Mouse (Mus musculus): ENCODE results near the gene Astl. TPM values are rescaled to one million over a fixed set of nuclear protein-coding genes. Genes with fewer than 3 reads are reported as not detected.

The Astl gene
- polyA plus RNA-seq, 1 experiment from 2014 or later = not detected

GRCm38 (mm10) chr2:127376423-127377051 lies 38.1 kb downstream of the Astl start:
- Histone ChIP-seq H3K27ac (replicated peaks in 1 of 2; ENCODE audit: control insufficient read depth in 1 of 2, insufficient read depth in 1 of 2, low read depth in 2 of 2, low read length in 2 of 2) (no peak overlapping the region), H3K9me3 (ENCODE audit: control insufficient read depth, low read length) (no peaks in the 10 kb centered on the region), H3K4me2 (ENCODE audit: low read length) (no peak overlapping the region), H3K36me3 (ENCODE audit: control insufficient read depth, insufficient read depth, low read length) (no peaks in the 10 kb centered on the region), H3K27me3 (ENCODE audit: control insufficient read depth, insufficient read depth, low read length) (no peaks in the 10 kb centered on the region), H3K4me3 (ENCODE audit: control insufficient read depth in 1 of 2, insufficient read depth in 1 of 2, low read depth in 1 of 2, low read length in 2 of 2) (no peak overlapping the region), H3K9ac (ENCODE audit: low read length) (no peak overlapping the region), H3K4me1 (ENCODE audit: control insufficient read depth in 2 of 2, insufficient read depth in 2 of 2, low read length in 2 of 2) (peaks cover 28 to 30% of the 10 kb centered on the region in 2 experiments)
- 75% methylated on average over 6 of the region's 6 CpGs for WGBS
- no peak for ATAC-seq (ENCODE audit: insufficient number of reproducible peaks, insufficient read depth, low FRiP score, low read depth)

GRCm38 (mm10) chr2:127377942-127378610 lies 39.6 kb downstream of the Astl start:
- no peaks in the 10 kb centered on the region for H3K36me3 ChIP-seq (ENCODE audit: control insufficient read depth, insufficient read depth, low read length)
- WGBS = 68% methylated on average over 7 of the region's 7 CpGs
- H3K9me3 ChIP-seq (ENCODE audit: control insufficient read depth, low read length) = no peaks in the 10 kb centered on the region
- no peak overlapping the region for H3K27ac ChIP-seq (replicated peaks in 1 of 2; ENCODE audit: control insufficient read depth in 1 of 2, insufficient read depth in 1 of 2, low read depth in 2 of 2, low read length in 2 of 2)
- no peaks in the 10 kb centered on the region for H3K27me3 ChIP-seq (ENCODE audit: control insufficient read depth, insufficient read depth, low read length)
- H3K4me2 ChIP-seq (ENCODE audit: low read length) = no peak overlapping the region
- no peak overlapping the region for H3K9ac ChIP-seq (ENCODE audit: low read length)
- peaks cover 22 to 23% of the 10 kb centered on the region in 2 experiments for H3K4me1 ChIP-seq (ENCODE audit: control insufficient read depth in 2 of 2, insufficient read depth in 2 of 2, low read length in 2 of 2)
- no peak overlapping the region for H3K4me3 ChIP-seq (ENCODE audit: control insufficient read depth in 1 of 2, insufficient read depth in 1 of 2, low read depth in 1 of 2, low read length in 2 of 2)
- ATAC-seq (ENCODE audit: insufficient number of reproducible peaks, insufficient read depth, low FRiP score, low read depth) = no peak

GRCm38 (mm10) chr2:127378611-127378990 lies 40.2 kb downstream of the Astl start:
- Histone ChIP-seq H3K27ac (replicated peaks in 1 of 2; ENCODE audit: control insufficient read depth in 1 of 2, insufficient read depth in 1 of 2, low read depth in 2 of 2, low read length in 2 of 2) (no peak overlapping the region), H3K4me1 (ENCODE audit: control insufficient read depth in 2 of 2, insufficient read depth in 2 of 2, low read length in 2 of 2) (peaks cover 22 to 23% of the 10 kb centered on the region in 2 experiments), H3K4me2 (ENCODE audit: low read length) (no peak overlapping the region), H3K27me3 (ENCODE audit: control insufficient read depth, insufficient read depth, low read length) (no peaks in the 10 kb centered on the region), H3K4me3 (ENCODE audit: control insufficient read depth in 1 of 2, insufficient read depth in 1 of 2, low read depth in 1 of 2, low read length in 2 of 2) (no peak overlapping the region), H3K9me3 (ENCODE audit: control insufficient read depth, low read length) (no peaks in the 10 kb centered on the region), H3K9ac (ENCODE audit: low read length) (no peak overlapping the region), H3K36me3 (ENCODE audit: control insufficient read depth, insufficient read depth, low read length) (no peaks in the 10 kb centered on the region)
- ATAC-seq (ENCODE audit: insufficient number of reproducible peaks, insufficient read depth, low FRiP score, low read depth) = no peak
- 70% methylated on average over 7 of the region's 7 CpGs for WGBS

GRCm38 (mm10) chr2:127379250-127379649 lies 40.8 kb downstream of the Astl start:
- no peak overlapping the region for H3K4me3 ChIP-seq (ENCODE audit: control insufficient read depth in 1 of 2, insufficient read depth in 1 of 2, low read depth in 1 of 2, low read length in 2 of 2)
- H3K36me3 ChIP-seq (ENCODE audit: control insufficient read depth, insufficient read depth, low read length) = no peaks in the 10 kb centered on the region
- no peaks in the 10 kb centered on the region for H3K27me3 ChIP-seq (ENCODE audit: control insufficient read depth, insufficient read depth, low read length)
- no peaks in the 10 kb centered on the region for H3K9me3 ChIP-seq (ENCODE audit: control insufficient read depth, low read length)
- H3K4me2 ChIP-seq (ENCODE audit: low read length) = no peak overlapping the region
- H3K4me1 ChIP-seq (ENCODE audit: control insufficient read depth in 2 of 2, insufficient read depth in 2 of 2, low read length in 2 of 2) = peaks cover 20 to 23% of the 10 kb centered on the region in 2 experiments
- H3K9ac ChIP-seq (ENCODE audit: low read length) = no peak overlapping the region; the same call in 1 of the 2 replicates
- WGBS = 34% methylated on average over 3 of the region's 3 CpGs
- ATAC-seq (ENCODE audit: insufficient number of reproducible peaks, insufficient read depth, low FRiP score, low read depth) = no peak
- H3K27ac ChIP-seq (replicated peaks in 1 of 2; ENCODE audit: control insufficient read depth in 1 of 2, insufficient read depth in 1 of 2, low read depth in 2 of 2, low read length in 2 of 2) = no peak overlapping the region

GRCm38 (mm10) chr2:127383881-127384280 lies 45.4 kb downstream of the Astl start:
- no peaks in the 10 kb centered on the region for H3K27me3 ChIP-seq (ENCODE audit: control insufficient read depth, insufficient read depth, low read length)
- ATAC-seq (ENCODE audit: insufficient number of reproducible peaks, insufficient read depth, low FRiP score, low read depth) = no peak
- peaks cover 3 to 6% of the 10 kb centered on the region in 2 experiments; a peak in 1 of 4 replicates for H3K4me1 ChIP-seq (ENCODE audit: control insufficient read depth in 2 of 2, insufficient read depth in 2 of 2, low read length in 2 of 2)
- no peaks in the 10 kb centered on the region for H3K36me3 ChIP-seq (ENCODE audit: control insufficient read depth, insufficient read depth, low read length)
- H3K27ac ChIP-seq (replicated peaks in 1 of 2; ENCODE audit: control insufficient read depth in 1 of 2, insufficient read depth in 1 of 2, low read depth in 2 of 2, low read length in 2 of 2) = no peak overlapping the region
- whole genome bisulfite sequencing = 67% methylated on average over 7 of the region's 7 CpGs
- H3K4me2 ChIP-seq (ENCODE audit: low read length) = no peak overlapping the region
- no peak overlapping the region for H3K4me3 ChIP-seq (ENCODE audit: control insufficient read depth in 1 of 2, insufficient read depth in 1 of 2, low read depth in 1 of 2, low read length in 2 of 2)
- no peaks in the 10 kb centered on the region for H3K9me3 ChIP-seq (ENCODE audit: control insufficient read depth, low read length)
- H3K9ac ChIP-seq (ENCODE audit: low read length) = no peak overlapping the region

- Histone ChIP-seq H3K4me2 (ENCODE audit: low read length) (no peak overlapping the region), H3K36me3 (ENCODE audit: control insufficient read depth, insufficient read depth, low read length) (no peaks in the 10 kb centered on the region), H3K9ac (ENCODE audit: low read length) (no peak overlapping the region), H3K4me1 (ENCODE audit: control insufficient read depth in 2 of 2, insufficient read depth in 2 of 2, low read length in 2 of 2) (0 out of 4 replicates have a peak, but pooled peaks cover 0 to 2% of the 10 kb centered on the region in 2 experiments), H3K27me3 (ENCODE audit: control insufficient read depth, insufficient read depth, low read length) (no peaks in the 10 kb centered on the region), H3K4me3 (ENCODE audit: control insufficient read depth in 1 of 2, insufficient read depth in 1 of 2, low read depth in 1 of 2, low read length in 2 of 2) (no peak overlapping the region), H3K9me3 (ENCODE audit: control insufficient read depth, low read length) (no peaks in the 10 kb centered on the region), H3K27ac (replicated peaks in 1 of 2; ENCODE audit: control insufficient read depth in 1 of 2, insufficient read depth in 1 of 2, low read depth in 2 of 2, low read length in 2 of 2) (no peak overlapping the region)
- WGBS = 72% methylated on average over 2 of the region's 2 CpGs
- no peak for ATAC-seq (ENCODE audit: insufficient number of reproducible peaks, insufficient read depth, low FRiP score, low read depth)
Measured at GRCm38 (mm10) chr2:127387521-127387920, 49.1 kb downstream of the Astl start.

GRCm38 (mm10) chr2:127390352-127390751 lies 51.9 kb downstream of the Astl start:
- no peak overlapping the region for H3K4me3 ChIP-seq (ENCODE audit: control insufficient read depth in 1 of 2, insufficient read depth in 1 of 2, low read depth in 1 of 2, low read length in 2 of 2)
- H3K4me2 ChIP-seq (ENCODE audit: low read length) = no peak overlapping the region
- no peak overlapping the region for H3K27ac ChIP-seq (replicated peaks in 1 of 2; ENCODE audit: control insufficient read depth in 1 of 2, insufficient read depth in 1 of 2, low read depth in 2 of 2, low read length in 2 of 2)
- H3K9ac ChIP-seq (ENCODE audit: low read length) = no peak overlapping the region
- no peaks in the 10 kb centered on the region for H3K9me3 ChIP-seq (ENCODE audit: control insufficient read depth, low read length)
- H3K27me3 ChIP-seq (ENCODE audit: control insufficient read depth, insufficient read depth, low read length) = no peaks in the 10 kb centered on the region
- no peaks in the 10 kb centered on the region for H3K36me3 ChIP-seq (ENCODE audit: control insufficient read depth, insufficient read depth, low read length)
- WGBS = 42% methylated on average over 3 of the region's 3 CpGs
- peaks cover 10 to 11% of the 10 kb centered on the region in 2 experiments for H3K4me1 ChIP-seq (ENCODE audit: control insufficient read depth in 2 of 2, insufficient read depth in 2 of 2, low read length in 2 of 2)
- ATAC-seq (ENCODE audit: insufficient number of reproducible peaks, insufficient read depth, low FRiP score, low read depth) = no peak

All from heart, embryonic 14.5 days (tissue).